Comparison of ENCODE assay signal across 8 mouse cellular contexts in genomic region chrX:100767885-100768626, GRCm38 (mm10). TPM values are rescaled to one million over a fixed set of nuclear protein-coding genes. Genes with fewer than 3 reads are reported as not detected.
DNase-seq lines count a peak whose midpoint lies in the region; ATAC-seq and TF ChIP-seq lines count a peak whose summit lies in the region.
"Had no signal": no experiment of that assay in that cellular context is flagged by ENCODE, and none has a peak within 500 bp of the region (broad histone marks: within the 10 kb centered on the region; RNA-seq: fewer than 3 reads in every experiment).

No protein-coding gene starts in this region.

- H3K36me3 ChIP-seq in megakaryocyte, embryonic 14.5 days (replicated peaks; ENCODE audit: low read length), result no peaks in the 10 kb centered on the region
- no peaks in the 10 kb centered on the region for H3K36me3 ChIP-seq in forebrain, embryonic 10.5 days (replicated peaks)
- no peaks in the 10 kb centered on the region for H3K36me3 ChIP-seq in intestine, postnatal 0 days (ENCODE audit: control insufficient read depth, insufficient read depth)
- no peaks in the 10 kb centered on the region for H3K36me3 ChIP-seq in stomach, embryonic 14.5 days (ENCODE audit: control insufficient read depth, insufficient read depth, low read length)

- H3K27ac ChIP-seq in forebrain, embryonic 10.5 days, result peak overlapping the region; percentile 65
- no peak overlapping the region for H3K27ac ChIP-seq in intestine, postnatal 0 days (ENCODE audit: low read depth, low read length)
- no peak overlapping the region for H3K27ac ChIP-seq in stomach, embryonic 14.5 days (ENCODE audit: low read length)

- WGBS in forebrain, embryonic 10.5 days, result 20% methylated on average over 35 of the region's 36 CpGs
- WGBS in intestine, postnatal 0 days, result 33% methylated on average over 24 of the region's 36 CpGs
- 36% methylated on average over 35 of the region's 36 CpGs for WGBS in stomach, embryonic 14.5 days

- H3K9ac ChIP-seq in intestine, postnatal 0 days (ENCODE audit: low read depth, low read length), result no peak overlapping the region
- H3K9ac ChIP-seq in stomach, embryonic 14.5 days (replicated peaks; ENCODE audit: low read depth, low read length), result no peak overlapping the region

- H3K9me3 ChIP-seq in megakaryocyte, embryonic 14.5 days, result no peaks in the 10 kb centered on the region
- no peaks in the 10 kb centered on the region for H3K9me3 ChIP-seq in forebrain, embryonic 10.5 days
- H3K9me3 ChIP-seq in intestine, postnatal 0 days (ENCODE audit: control insufficient read depth), result no peaks in the 10 kb centered on the region
- H3K9me3 ChIP-seq in stomach, embryonic 14.5 days (ENCODE audit: control insufficient read depth, low read depth, low read length), result no peaks in the 10 kb centered on the region

- ATAC-seq in megakaryocyte, adult 5-6 weeks (ENCODE audit: poor library complexity, severe bottlenecking), result no peak
- ATAC-seq in intestine, postnatal 0 days, result no peak
- ATAC-seq in stomach, embryonic 14.5 days (ENCODE audit: insufficient number of reproducible peaks, insufficient read depth, low FRiP score, low read depth), result no peak

- H3K4me1 ChIP-seq in megakaryocyte, embryonic 14.5 days, result peaks cover 13% of the 10 kb centered on the region
- peaks cover 11% of the 10 kb centered on the region for H3K4me1 ChIP-seq in forebrain, embryonic 10.5 days
- no peaks in the 10 kb centered on the region for H3K4me1 ChIP-seq in intestine, postnatal 0 days (replicated peaks; ENCODE audit: control insufficient read depth, insufficient read depth, low read length)
- no peaks in the 10 kb centered on the region for H3K4me1 ChIP-seq in stomach, embryonic 14.5 days (ENCODE audit: control insufficient read depth, insufficient read depth, low read length)

- no peak for TF ChIP-seq CTCF in intestine, postnatal 0 days (IDR thresholded peaks at IDR 0.05; ENCODE audit: low read depth)

- H3K4me2 ChIP-seq in intestine, postnatal 0 days (replicated peaks; ENCODE audit: low read depth), result peak overlapping the region; percentile 57
- H3K4me2 ChIP-seq in stomach, embryonic 14.5 days (replicated peaks; ENCODE audit: low read depth, low read length), result peak overlapping the region; percentile 62

- peak overlapping the region; percentile 87 for H3K4me3 ChIP-seq in megakaryocyte, embryonic 14.5 days (replicated peaks)
- H3K4me3 ChIP-seq in forebrain, embryonic 10.5 days, result peak overlapping the region; percentile 65
- H3K4me3 ChIP-seq in intestine, postnatal 0 days (ENCODE audit: low read depth, low read length), result peak overlapping the region; percentile 26
- peak overlapping the region; percentile 31 for H3K4me3 ChIP-seq in stomach, embryonic 14.5 days (ENCODE audit: low read depth, low read length)

- DNase-seq in forebrain, embryonic 10.5 days (ENCODE audit: extremely low spot score, low spot score), result no peak
- DNase-seq in urinary bladder, postnatal 25 days (ENCODE audit: low spot score), result no peak
- no peak for DNase-seq in layer of hippocampus, postnatal 14 days (ENCODE audit: low spot score in 2 of 2)

- H3K27me3 ChIP-seq in megakaryocyte, embryonic 14.5 days (replicated peaks), result peaks cover 63% of the 10 kb centered on the region
- H3K27me3 ChIP-seq in forebrain, embryonic 10.5 days (ENCODE audit: poor library complexity, severe bottlenecking), result peaks cover 61% of the 10 kb centered on the region
- 0 out of 2 replicates have a peak, but pooled peaks cover 3% of the 10 kb centered on the region for H3K27me3 ChIP-seq in intestine, postnatal 0 days (replicated peaks; ENCODE audit: control insufficient read depth, insufficient read depth, low read length)
- H3K27me3 ChIP-seq in stomach, embryonic 14.5 days (ENCODE audit: control insufficient read depth, insufficient read depth, low read length), result no peaks in the 10 kb centered on the region

RNA-seq across cellular contexts. Expression of gene Dlg3, which starts 0.5 kb away (rescaled TPM):
- polyA plus RNA-seq in megakaryocyte, embryonic 14.5 days (2012; ENCODE audit: insufficient read depth, low replicate concordance), result 1.6 and 9.7 TPM in 2 replicates
- 1.0 and 2.5 TPM in 2 replicates for total RNA-seq in megakaryocyte, adult 5-6 weeks (2015)
- 1.4 and 2.1 TPM in 2 replicates for total RNA-seq in megakaryocyte, adult 5-6 weeks (2017)
- polyA plus RNA-seq in forebrain, embryonic 10.5 days (2016; fragmentation: Nextera tagmentation; extraction: Ambion mirVana), result 15.6 and 16.8 TPM in 2 replicates
- 2.2 and 2.9 TPM in 2 replicates for polyA plus RNA-seq in intestine, postnatal 0 days (2015; fragmentation: Nextera tagmentation; extraction: Ambion mirVana)
- polyA plus RNA-seq in stomach, embryonic 14.5 days (2014; fragmentation: Nextera tagmentation; extraction: Ambion mirVana), result 9.6 and 14.5 TPM in 2 replicates
- total RNA-seq in layer of hippocampus, postnatal 14 days (2021), result 100 to 1,000 TPM; 138 to 153 TPM

RNA-seq across cellular contexts. Expression of gene Gdpd2, which starts 38.4 kb away (rescaled TPM):
- polyA plus RNA-seq in megakaryocyte, embryonic 14.5 days (2012; ENCODE audit: insufficient read depth, low replicate concordance), result not detected in 2 replicates
- 1.2 and 4.7 TPM in 2 replicates for total RNA-seq in megakaryocyte, adult 5-6 weeks (2015)
- total RNA-seq in megakaryocyte, adult 5-6 weeks (2017), result 0.73 and 2.7 TPM in 2 replicates
- 3.6 and 3.8 TPM in 2 replicates for polyA plus RNA-seq in forebrain, embryonic 10.5 days (2016; fragmentation: Nextera tagmentation; extraction: Ambion mirVana)
- polyA plus RNA-seq in intestine, postnatal 0 days (2015; fragmentation: Nextera tagmentation; extraction: Ambion mirVana), result 7.2 and 7.7 TPM in 2 replicates
- polyA plus RNA-seq in stomach, embryonic 14.5 days (2014; fragmentation: Nextera tagmentation; extraction: Ambion mirVana), result 2.3 and 2.9 TPM in 2 replicates
- 10 to 100 TPM; 13.1 to 19.1 TPM for total RNA-seq in layer of hippocampus, postnatal 14 days (2021)
- total RNA-seq: neutrophil, adult 5-6 weeks had no signal

Comparison
In these comparisons a context has a peak if more than half of its experiments do, and no peak if none do; other contexts are left out.
1. H3K4me3 ChIP-seq: peak in every context shown above with its lines; median percentile 87 in megakaryocyte, embryonic 14.5 days; 65 in forebrain, embryonic 10.5 days; 31 in stomach, embryonic 14.5 days; 26 in intestine, postnatal 0 days.